Mouse (Mus musculus) adrenal gland, postnatal 4 days (tissue): ENCODE measurements around the gene 7420426K07Rik. TPM values are rescaled to one million over a fixed set of nuclear protein-coding genes. Genes with fewer than 3 reads are reported as not detected.

Experiments used
- DNase-seq, 2 experiments: peaks; one replicate each; pipeline ENCODE4 v3.0.0; 2021 to 2022; ENCODE audit warnings: low spot score in 2 of 2, mixed read lengths in 2 of 2
- long read RNA-seq, 2 experiments: library from polyadenylated mRNA; stranded (forward); transcript quantifications; one replicate each; pipeline ENCODE4 v2.0.0; 2021
- total RNA-seq, 2 experiments: library from RNA; stranded (reverse); gene quantifications; 2 replicates each; pipeline ENCODE4 v1.2.3; 2021

7420426K07Rik gene
- not detected for total RNA-seq
- long read RNA-seq, experiment 1 = 0 reads
- long read RNA-seq, experiment 2 = 0 reads

DNA sequence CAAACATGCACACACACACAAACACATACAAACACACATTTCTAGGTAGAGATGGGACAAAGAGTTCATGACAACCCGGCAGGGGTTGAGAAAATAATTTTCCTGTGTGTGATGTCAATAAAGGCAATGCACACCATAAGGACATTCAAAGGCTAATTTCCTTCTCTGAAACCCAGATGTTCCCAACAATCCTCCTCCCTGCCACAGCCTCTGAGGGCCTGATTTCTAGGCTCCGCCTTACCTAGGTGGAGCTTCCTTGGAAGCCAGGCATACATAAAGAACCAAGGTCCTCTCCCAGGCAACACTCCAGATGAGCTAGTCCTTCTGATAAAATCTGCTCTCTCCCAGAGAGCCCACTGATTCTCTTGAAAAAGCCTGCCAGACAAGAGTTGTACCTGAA, at the start of gene 7420426K07Rik:
7420426K07Rik (plus strand) TSS at position 301 of the 400 bp plus-strand sequence.
- DNase-seq = no peak

DNA sequence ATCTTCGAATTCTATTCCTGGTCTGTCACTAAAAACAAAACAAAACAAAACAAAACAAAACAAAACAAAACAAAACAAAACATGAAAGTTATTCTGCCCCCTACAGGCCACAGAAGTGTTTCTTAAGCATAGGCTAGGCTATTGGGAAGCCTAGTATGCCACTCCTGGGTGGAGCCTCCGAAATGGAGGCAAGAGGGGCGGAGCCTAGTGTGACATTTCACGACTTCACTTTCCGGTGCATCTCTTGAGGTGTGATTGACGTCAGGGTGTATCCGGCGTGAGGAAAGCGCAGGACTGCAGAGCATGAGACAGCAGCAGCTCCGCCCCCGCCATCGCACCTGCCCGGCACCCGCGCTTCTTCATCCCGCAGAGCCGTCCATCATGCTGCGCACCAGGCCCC, 46.7 kb upstream of the 7420426K07Rik start, which contains the start of gene Prr23a2:
Prr23a2 (plus strand) TSS at position 285 of the 400 bp plus-strand sequence.
- DNase-seq = no peak

DNA sequence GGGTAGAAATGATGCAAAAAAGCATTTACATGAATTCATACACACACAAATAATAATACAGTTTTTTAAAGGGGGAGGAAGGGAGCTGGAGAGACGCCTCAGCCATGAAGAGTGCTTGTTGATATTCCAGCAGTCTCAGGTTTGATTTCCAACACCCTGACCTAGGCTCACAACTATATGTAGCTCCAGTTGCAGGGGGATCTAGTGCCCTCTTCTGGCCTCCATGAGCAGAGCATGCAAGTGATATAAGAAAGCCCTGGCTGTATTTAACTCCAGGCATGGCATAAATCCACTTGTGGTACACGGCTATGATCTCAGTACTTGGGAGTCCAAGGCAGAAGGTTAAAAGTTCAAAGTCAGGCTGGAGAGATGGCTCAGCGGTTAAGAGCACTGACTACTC, 39.5 kb upstream of the 7420426K07Rik start:
- DNase-seq = no peak

DNA sequence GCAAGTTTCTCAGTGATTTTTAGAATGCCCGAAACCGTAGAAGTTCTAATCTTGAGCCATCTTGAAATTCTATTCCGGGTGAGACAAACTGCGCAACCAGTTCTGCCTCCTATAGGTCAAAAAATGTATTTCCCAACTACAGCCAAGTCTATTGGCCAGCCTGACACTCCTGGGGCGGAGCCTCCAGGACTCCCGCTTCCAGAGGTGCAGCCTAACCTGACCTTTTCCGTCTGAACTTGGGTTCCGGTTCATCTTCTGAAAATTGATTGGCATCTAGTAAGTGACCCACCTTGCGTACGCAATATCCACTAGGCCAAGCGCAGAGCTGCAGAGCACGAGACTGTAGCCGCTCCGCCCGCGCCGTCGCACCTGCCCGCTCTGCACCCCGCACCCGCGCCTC, 38.3 kb upstream of the 7420426K07Rik start, which contains the start of gene Prr23a3:
Prr23a3 (plus strand) TSS at position 197 of the 400 bp plus-strand sequence.
- DNase-seq = no peak

DNA sequence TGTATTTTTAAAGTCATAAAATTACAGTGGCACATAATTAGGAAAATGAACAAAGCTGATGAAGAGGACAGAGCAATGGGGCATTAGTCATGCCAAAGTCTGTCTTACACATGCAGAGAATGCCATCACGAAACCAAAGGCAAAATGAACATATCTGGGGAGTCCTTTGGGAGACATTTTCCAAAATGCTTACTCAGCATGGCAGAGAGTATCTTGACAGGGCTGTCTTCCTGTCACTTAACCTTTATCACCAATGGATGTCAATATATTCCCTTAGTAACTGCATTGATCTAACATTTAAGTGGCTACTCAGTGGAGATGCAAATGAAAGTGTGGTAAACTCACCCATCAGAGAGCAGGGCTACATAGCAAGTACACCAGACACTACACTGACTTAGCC, 1.4 kb upstream of the 7420426K07Rik start:
- no peak for DNase-seq

DNA sequence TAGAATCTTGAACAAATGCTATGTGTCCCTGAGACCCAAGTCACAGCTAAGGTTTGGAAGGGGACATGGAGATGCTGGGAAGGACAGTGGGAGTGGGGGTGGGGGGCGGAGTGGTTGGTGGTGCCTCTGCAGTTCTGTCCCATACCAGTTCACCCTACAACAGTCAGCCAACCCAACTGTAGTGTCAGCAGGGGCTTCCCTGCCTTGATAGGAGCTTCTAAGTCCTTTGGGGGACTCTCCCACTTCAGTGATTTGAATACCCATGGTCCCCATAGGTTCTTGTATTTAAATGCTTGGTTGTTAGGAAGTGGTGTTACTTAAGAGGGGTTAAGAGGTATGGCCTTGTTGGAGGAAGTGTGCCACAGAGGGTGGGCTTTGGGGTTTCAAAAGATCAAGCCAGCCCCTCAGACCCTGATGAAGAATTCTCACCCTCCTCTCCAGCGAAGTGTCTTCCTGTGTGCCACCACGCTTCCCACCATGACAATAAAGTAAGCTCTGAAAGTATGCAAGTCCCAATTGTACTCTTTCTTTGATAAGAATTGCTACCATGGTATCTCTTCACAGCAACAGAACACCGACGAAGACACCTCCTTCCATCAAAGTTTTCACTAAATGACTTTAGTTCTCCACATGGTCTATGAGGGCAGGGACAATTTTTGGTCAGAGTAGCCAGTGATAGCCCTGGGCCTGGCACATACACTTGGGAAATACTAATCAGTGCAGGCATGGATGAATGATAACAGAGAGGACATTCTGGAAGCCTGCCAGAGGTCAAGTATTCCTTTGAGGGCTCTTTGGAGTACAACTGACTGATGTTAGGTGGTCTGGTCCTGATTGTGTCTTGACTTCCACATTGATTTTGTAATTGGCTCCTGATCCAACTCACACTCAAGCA, 18.0 kb downstream of the 7420426K07Rik start:
- DNase-seq = no peak

DNA sequence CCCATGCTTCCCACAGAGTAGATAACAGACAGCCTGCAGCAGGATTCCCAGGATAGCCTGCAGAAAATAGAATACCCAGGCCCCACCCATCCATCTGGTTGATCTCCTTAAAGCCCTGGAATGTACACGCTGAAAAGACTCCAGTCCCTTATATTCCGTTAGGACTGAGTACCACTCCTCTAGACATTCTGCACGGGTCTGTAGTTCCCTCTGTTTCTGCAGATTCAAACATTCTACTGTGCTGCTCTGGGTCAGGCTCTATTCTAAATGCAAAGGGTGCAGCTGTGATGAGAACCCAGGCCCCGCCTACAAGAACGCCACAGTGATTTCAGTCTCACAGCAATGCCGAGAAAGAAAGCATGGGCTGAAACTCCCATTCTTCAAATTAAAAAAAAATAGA, 20.2 kb downstream of the 7420426K07Rik start:
- no peak for DNase-seq

DNA sequence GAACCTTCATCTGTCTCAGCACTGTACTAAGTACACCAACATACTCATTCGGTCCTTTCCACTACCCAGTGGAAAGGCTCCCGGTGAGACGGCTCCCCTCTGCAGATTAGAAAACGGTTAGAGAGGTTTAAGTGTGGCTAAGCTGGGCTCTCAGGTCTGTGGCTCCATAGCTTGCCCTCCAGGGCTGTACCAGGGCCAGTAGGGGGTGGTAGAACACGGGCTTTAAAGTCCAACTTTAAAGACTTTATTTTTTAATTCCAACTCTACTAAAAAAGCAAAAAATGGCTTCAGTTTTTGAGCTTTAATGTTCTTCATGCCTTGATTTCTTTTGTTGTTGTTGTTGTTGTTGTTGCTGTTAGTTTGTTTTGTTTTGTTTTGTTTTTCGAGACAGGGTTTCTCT, 21.3 kb downstream of the 7420426K07Rik start:
- no peak for DNase-seq

DNA sequence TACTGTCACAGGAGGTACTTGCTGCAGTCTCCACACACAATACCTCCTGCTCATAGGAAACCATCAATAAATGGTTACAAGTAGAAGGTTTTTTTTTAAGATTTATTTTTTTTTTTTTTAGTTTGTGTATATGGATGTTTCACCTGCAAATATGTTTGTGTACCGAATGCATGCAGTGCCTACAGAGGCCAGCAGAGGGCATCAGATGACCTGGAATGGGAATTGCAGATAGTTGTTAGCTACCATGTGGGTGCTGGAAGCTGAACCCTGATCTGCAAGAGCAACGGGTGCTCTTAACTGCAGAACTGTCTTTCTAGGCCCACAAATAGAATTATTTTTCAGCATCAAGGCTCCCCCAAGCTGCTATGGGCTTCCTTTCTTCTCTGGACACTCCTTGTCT, 26.6 kb downstream of the 7420426K07Rik start:
- no peak for DNase-seq

DNA sequence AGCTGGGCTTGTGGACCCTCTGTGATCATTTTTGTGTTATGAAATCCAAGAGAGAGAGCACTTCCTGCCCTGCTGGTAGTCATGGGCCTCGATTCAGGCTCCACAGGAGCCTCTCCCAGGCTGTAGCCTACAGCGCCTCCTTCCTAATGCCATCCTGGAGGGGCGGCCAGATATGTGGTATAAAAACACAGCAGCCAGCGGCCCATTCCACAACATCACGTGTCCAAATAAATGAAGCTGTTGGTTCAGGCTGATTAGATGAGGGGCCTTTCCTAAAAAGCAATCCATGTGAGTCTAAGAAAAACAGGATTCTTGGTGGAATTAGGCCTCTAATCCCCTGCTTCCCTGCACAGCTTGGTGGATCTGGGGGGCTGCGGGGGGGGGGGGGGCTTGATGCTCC, 30.0 kb downstream of the 7420426K07Rik start:
- DNase-seq = no peak

DNA sequence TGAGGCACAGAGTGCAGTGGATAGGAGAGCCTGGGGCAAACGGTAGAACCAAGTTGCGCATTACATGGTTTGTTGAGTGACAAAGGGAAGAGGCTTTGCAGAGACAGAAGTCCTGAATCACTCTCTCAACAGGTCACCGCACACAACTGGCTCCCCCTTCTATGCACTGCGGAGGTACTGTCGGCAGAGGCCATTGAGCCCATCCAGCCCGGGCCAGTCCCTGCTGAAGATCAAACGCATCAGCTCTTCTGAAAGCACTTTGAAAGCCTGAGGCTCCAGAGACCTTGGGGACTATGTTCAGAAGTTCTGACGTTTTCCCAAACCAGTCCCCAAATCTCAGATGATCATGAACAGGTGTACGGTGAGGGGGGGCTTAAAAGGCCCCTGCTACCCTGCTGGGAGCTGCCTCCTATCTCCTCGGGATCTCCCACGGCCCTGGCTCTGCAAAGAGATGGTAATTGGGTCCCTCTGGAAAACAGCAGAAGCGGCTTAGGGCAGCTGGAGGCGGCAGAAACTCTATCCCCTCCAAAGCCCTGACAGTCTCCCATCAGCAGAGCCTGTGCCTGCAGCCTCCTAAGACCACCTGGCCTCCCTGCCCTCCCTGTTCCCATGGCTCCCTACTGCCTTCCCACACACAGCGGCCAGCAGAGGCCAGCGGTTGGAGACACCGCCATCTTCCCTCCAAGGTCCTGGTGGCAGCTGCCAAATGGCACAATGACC, 32.4 kb downstream of the 7420426K07Rik start:
- no peak for DNase-seq

DNA sequence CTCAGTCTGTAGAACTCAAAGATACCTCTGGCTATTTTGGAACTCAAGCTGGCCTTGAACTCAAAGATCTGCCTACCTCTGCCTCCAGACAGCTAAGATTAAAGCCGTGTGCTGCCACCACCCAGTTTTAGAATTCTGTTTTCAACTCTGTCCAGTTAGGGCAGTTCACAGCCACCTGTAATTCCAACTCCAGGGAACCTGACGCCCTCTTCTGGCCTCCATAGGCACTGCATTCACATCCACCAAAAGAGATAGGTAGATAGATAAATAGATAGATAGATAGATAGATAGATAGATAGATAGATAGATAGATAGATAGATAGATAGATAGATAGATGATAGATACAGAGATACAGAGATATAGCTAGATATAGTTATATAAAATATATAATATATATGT, 36.4 kb downstream of the 7420426K07Rik start:
- DNase-seq = no peak

DNA sequence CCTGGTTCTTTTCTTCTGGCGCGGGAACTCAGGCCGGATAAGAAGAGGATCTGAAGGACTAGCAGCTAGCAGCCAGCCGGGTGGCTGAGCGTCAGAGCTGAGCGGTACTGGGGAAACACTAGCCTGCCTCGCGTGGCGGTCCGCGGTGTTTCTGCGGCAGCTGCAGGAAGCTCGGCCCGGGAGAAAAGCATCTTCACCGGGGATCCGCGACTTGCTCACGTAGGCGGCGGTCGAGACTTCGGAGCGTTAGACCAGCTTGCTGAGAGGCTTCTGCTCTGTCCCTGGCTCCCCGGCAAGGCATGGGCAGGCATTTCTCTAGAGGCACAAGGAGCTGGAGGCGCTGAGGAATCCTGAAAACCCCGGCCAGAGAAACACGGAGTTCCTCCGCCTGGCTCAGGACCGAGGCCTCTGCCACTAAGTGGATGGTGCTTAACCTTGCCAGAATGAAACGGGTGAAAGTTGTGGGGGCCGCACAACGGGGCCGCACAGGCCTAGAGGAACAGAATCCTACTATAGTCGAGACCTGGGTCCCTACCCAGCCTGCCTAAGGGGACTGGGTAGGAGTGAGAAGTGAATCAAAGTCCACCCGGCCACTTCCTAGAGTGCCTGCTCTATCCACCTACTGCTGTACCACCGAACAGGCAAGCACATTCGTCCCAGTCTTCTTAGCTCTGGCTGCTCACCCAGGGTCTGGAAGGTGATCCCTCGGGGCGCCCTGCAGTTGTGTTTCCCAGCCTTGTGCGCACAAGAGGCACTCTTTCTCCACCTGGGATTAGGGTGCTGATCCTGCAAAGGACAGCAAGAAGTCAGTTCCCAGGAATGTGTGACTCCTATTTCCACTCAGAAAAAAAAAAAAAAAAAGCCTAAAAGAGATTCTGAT, 49.5 kb downstream of the 7420426K07Rik start:
- no peak for DNase-seq

DNA sequence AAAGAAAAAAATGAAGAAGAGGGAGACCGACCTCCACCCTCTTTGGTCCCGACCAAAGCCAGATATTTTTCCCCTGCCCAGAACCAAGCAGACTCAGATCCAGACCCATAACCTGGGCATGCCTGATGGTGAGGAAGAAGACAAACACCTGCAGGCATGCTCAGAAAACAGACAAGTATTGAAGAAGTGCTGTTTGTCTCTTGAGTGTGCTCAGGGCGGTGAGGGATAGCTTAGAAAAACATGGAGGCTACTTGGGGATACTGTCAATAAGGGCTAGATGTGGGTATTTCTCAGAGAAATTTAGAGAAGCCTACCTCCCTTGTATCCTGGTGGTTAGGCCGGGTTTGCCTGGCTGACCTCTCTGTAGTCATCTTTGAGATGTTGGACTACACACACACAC, 50.4 kb downstream of the 7420426K07Rik start:
- DNase-seq = no peak

DNA sequence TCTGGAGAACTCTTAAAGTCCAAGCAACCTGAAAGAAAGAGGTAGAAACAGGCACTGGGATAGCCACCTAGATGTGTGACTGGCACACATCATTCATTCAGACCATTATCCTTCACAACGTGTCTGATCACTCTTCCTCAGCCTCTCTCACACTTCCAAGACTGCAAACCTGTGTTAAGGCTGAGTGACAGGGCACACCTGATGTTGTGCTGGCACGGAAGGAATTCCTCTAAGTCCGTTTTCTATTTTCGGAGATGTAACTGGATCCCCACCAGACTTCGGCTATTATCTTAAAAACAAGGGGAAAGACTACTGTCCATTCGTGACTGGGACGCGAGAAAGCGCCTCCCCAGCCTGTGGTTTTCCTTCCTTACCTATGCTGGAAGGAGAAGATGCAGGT, 50.9 kb downstream of the 7420426K07Rik start:
- no peak for DNase-seq

Other genes starting within 250 kb of the 7420426K07Rik start
- not detected for gene Prr23a1, start 60.6 kb upstream of the 7420426K07Rik start, total RNA-seq
- gene Prr23a2, start 46.6 kb upstream of the 7420426K07Rik start, total RNA-seq = not detected
- not detected for gene Prr23a3, start 38.4 kb upstream of the 7420426K07Rik start, total RNA-seq
- gene Foxl2, start 52.2 kb downstream of the 7420426K07Rik start, total RNA-seq = not detected
- gene Faim, start 83.3 kb downstream of the 7420426K07Rik start, total RNA-seq = 10 to 100 TPM; 26.4 to 27.0 TPM
- gene Gm1123, start 132.6 kb downstream of the 7420426K07Rik start, total RNA-seq = not detected
- 10 to 100 TPM in 1 of 2 experiments, 1 to 10 TPM in 1; 9.4 to 10.2 TPM for gene Pik3cb, start 237.5 kb downstream of the 7420426K07Rik start, total RNA-seq